Mouse (Mus musculus) limb, embryonic 15.5 days (tissue): ENCODE results near the gene Igfals. TPM values are rescaled to one million over a fixed set of nuclear protein-coding genes. Genes with fewer than 3 reads are reported as not detected.

ENCODE experiments used
- ATAC-seq: fragments of 200-750 bp; cut with Nextera tagmentation; 2 replicates; pipeline ENCODE4 v1.8.0; 2017; ENCODE audit warnings: low read depth, moderate TSS enrichment; ENCODE audit not compliant: insufficient number of reproducible peaks, low FRiP score, low TSS enrichment
- H3K27ac ChIP-seq: fragments of 300-500 bp; sonication (generic); 2 replicates; pipeline ENCODE4 v1.5.1; 2015; ENCODE audit warnings: moderate library complexity, mild to moderate bottlenecking, inconsistent platforms
- H3K27me3 ChIP-seq: fragments of 300-500 bp; sonication (generic); 2 replicates; pipeline ENCODE4 v1.6.1; 2015; ENCODE audit warnings: inconsistent platforms
- H3K36me3 ChIP-seq: fragments of 300-500 bp; sonication (generic); 2 replicates; pipeline ENCODE4 v1.6.1; 2015; ENCODE audit warnings: inconsistent platforms
- H3K4me1 ChIP-seq: fragments of 300-500 bp; sonication (generic); 2 replicates; pipeline ENCODE4 v1.6.1; 2015; ENCODE audit warnings: inconsistent platforms
- H3K4me2 ChIP-seq: fragments of 300-500 bp; sonication (generic); 2 replicates; pipeline ENCODE4 v1.6.1; 2015; ENCODE audit warnings: mild to moderate bottlenecking, inconsistent platforms
- H3K4me3 ChIP-seq: fragments of 300-500 bp; sonication (generic); 2 replicates; pipeline ENCODE4 v1.5.1; 2015; ENCODE audit warnings: mild to moderate bottlenecking, inconsistent platforms
- H3K9ac ChIP-seq: fragments of 300-500 bp; sonication (generic); 2 replicates; pipeline ENCODE4 v1.6.1; 2015; ENCODE audit warnings: inconsistent platforms
- H3K9me3 ChIP-seq: fragments of 300-500 bp; sonication (generic); 2 replicates; pipeline ENCODE4 v1.6.1; 2016; ENCODE audit warnings: inconsistent platforms
- WGBS: fragments of 180-500 bp; shearing (Covaris S2); methylation state at CpG from one replicate; pipeline ENCODE4 v1.1.7; 2015; 5-methylcytosine and 5-hydroxymethylcytosine counted together
- polyA plus RNA-seq: library from polyadenylated mRNA; unstranded; fragments of >200 nt; fragmentation: Nextera tagmentation; extraction: Ambion mirVana; gene quantifications from 2 replicates; pipeline ENCODE4 v1.2.1, GENCODE M21; 2015

The Igfals gene
- polyA plus RNA-seq, 1 experiment from 2014 or later = 0.58 TPM

DNA sequence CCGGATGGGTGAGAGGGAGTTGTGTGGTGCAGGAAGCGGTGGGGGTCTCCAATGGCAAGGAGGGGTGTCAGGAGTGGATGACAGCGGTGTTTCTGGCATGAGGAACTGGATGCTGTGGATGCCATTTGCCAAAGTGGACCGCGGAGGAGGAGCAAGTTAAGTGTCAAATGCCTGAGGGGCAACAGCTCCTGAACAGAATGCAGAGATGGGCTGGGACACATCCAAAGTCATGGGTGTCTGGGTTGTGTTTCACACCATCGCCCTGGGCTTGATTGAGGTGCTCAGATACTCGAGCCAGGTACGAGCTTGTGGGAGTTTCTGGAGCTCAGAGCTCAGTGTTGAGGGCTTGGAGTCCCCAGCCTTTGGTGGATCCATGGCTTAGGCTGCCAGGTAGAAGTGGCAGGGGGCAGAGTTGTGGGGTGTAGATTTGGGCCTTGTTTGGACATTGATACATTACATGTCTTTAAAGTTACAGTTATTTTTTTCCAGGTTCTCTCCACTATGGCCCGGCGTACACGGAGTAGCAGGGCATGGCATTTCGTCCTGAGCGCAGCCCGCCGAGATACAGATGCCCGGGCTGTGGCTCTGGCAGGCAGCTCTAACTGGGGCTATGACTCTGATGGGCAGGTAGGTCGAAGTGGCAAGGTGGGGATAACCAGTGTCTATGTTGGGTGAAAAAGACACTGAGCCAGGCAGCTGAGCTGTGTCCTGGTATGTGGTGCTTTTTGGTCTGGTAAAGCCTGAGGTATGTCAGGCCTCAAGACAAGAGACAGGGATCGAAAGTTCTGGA is 21.7 kb downstream of the Igfals start:
- ATAC-seq = no peak
- Histone ChIP-seq H3K4me3 (peak overlapping the region; percentile 95), H3K9ac (peak overlapping the region; percentile 89), H3K4me1 (peaks cover 34% of the 10 kb centered on the region), H3K4me2 (peak overlapping the region; percentile 89), H3K27ac (no peak overlapping the region), H3K36me3 (peaks cover 59% of the 10 kb centered on the region), H3K27me3 (no peaks in the 10 kb centered on the region), H3K9me3 (no peaks in the 10 kb centered on the region)
- WGBS = 57% methylated on average over 18 of the region's 18 CpGs

DNA sequence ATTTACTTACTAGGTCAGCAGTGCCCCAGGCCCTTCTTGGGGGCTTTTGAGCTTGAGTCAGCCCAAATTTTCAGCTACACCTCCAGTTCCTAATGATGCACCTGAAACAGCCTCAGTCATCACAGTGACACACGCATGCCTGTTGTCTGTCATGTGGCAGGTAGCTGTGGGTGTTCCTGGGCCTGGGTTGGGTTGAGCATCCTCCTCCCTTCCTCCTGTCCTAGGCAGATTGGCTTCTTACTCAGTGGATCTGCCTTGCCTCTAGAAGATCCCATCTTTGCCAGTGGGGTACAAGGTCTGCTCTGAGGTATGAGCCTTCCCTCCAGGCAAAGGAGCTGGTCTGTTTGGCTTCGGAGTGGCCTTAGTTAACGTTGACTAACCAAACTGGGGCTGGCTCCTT is 23.1 kb downstream of the Igfals start:
- H3K9ac ChIP-seq = no peak overlapping the region
- no peak overlapping the region for H3K27ac ChIP-seq
- WGBS = 84% methylated on average over 3 of the region's 3 CpGs
- no peak for ATAC-seq
- no peak overlapping the region for H3K4me3 ChIP-seq
- H3K27me3 ChIP-seq = no peaks in the 10 kb centered on the region
- no peaks in the 10 kb centered on the region for H3K9me3 ChIP-seq
- peaks cover 39% of the 10 kb centered on the region for H3K4me1 ChIP-seq
- H3K4me2 ChIP-seq = no peak overlapping the region
- peaks cover 59% of the 10 kb centered on the region for H3K36me3 ChIP-seq

DNA sequence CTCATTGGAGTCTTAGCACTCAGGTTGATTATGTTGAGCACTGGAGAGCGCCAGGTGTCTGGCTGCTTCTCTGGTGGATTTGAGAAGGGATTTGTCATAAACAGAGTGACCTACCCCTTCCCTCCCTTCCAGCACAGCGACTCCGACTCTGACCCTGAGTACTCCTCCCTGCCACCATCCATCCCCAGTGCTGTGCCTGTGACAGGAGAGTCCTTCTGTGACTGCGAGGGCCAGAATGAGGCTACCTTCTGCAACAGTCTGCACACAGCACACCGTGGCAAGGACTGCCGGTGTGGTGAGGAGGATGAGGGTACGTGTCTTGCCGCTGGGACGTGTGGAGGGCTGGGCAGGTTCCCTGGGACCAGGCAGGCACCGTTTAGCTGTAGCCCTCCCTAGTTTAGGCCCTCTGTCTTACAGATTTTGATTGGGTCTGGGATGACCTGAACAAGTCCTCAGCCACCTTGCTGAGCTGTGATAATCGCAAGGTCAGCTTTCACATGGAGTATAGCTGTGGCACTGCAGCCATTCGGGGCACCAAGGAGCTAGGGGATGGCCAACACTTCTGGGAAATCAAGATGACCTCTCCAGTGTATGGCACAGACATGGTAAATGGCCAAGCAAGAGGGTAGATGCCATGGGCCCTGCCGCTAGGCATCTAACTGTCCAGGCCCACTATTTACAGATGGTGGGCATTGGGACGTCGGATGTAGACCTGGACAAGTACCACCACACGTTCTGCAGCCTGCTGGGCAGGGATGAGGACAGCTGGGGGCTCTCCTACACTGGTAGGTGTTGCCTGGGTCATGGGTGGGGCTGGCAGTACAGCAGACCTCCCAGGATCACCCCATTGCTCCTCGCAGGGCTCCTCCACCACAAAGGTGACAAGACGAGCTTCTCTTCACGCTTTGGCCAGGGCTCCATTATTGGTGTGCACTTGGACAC is 24.6 kb downstream of the Igfals start:
- H3K9ac ChIP-seq = no peak overlapping the region
- H3K9me3 ChIP-seq = no peaks in the 10 kb centered on the region
- peaks cover 51% of the 10 kb centered on the region for H3K36me3 ChIP-seq
- 88% methylated on average over 19 of the region's 19 CpGs for whole genome bisulfite sequencing
- no peak overlapping the region for H3K27ac ChIP-seq
- H3K4me2 ChIP-seq = no peak overlapping the region
- no peaks in the 10 kb centered on the region for H3K27me3 ChIP-seq
- H3K4me1 ChIP-seq = peaks cover 41% of the 10 kb centered on the region
- H3K4me3 ChIP-seq = no peak overlapping the region
- ATAC-seq = no peak

DNA sequence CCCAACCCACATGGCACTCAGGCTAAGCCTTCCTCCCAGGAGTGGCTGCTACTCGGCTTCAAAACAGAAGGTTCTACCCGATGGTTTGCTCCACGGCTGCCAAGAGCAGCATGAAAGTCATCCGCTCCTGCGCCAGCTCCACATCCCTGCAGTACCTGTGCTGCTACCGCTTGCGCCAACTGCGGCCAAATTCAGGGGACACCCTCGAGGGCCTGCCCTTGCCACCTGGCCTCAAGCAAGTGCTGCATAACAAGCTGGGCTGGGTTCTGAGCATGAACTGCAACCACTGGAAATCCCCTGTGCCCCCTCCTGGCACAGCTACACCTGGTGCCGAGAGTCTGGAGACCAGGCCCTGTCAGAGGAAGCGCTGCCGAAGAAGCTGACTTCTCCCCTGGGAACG is 25.5 kb downstream of the Igfals start:
- Histone ChIP-seq H3K36me3 (peaks cover 51% of the 10 kb centered on the region), H3K9me3 (no peaks in the 10 kb centered on the region), H3K4me3 (no peak overlapping the region), H3K27ac (no peak overlapping the region), H3K27me3 (no peaks in the 10 kb centered on the region), H3K4me2 (no peak overlapping the region), H3K4me1 (peaks cover 43% of the 10 kb centered on the region), H3K9ac (no peak overlapping the region)
- no peak for ATAC-seq
- 85% methylated on average over 13 of the region's 13 CpGs for WGBS

DNA sequence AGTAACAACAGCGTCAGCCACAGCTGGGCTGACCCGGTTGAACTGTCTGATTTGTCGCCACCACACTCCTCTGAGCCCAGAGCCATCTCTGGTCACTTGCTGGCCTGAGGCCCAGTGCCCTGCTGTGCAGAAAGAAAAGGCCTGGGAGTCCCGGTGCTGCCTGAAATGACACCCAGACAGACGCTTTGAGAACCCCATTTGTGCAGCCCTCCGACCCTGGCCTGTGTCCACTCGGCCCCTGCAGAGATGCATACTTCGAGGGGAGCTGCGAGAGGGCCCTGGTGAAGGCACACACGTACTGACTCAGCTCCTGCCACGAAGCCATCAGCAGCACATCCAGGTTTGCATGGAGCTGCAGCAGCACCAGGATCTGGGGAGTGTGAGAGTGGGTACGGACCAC is 27.0 kb downstream of the Igfals start:
- Histone ChIP-seq H3K27ac (no peak overlapping the region), H3K27me3 (no peaks in the 10 kb centered on the region), H3K36me3 (peaks cover 59% of the 10 kb centered on the region), H3K4me1 (peaks cover 49% of the 10 kb centered on the region), H3K4me3 (no peak overlapping the region), H3K9me3 (no peaks in the 10 kb centered on the region), H3K9ac (no peak overlapping the region), H3K4me2 (no peak overlapping the region)
- 92% methylated on average over 12 of the region's 12 CpGs for WGBS
- no peak for ATAC-seq

DNA sequence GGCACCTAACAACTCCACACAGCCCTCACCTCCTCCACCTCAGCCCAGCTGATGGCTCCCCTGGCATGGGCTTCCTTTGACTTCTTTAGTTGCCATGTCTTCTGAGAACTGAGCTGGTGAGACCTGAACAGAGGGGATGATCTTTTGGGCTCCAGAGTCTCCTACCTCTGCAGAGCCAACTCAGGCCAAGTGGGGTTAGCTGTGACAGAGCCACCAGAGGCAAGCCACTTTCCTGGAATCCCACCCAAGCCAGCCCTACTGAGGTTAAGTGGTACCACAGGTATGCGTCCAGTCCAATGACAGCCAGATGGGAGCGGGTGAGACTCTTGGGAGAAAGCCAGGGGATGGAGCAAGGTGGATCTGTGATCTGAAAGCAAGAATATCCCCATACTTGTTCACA is 27.5 kb downstream of the Igfals start:
- 0 out of 2 replicates have a peak overlapping the region, but pooled peaks have one; percentile 92 for H3K9ac ChIP-seq
- H3K9me3 ChIP-seq = no peaks in the 10 kb centered on the region
- H3K4me1 ChIP-seq = peaks cover 46% of the 10 kb centered on the region
- H3K4me2 ChIP-seq = peak overlapping the region; percentile 95; the same call in 1 of the 2 replicates
- no peaks in the 10 kb centered on the region for H3K27me3 ChIP-seq
- H3K27ac ChIP-seq = no peak overlapping the region
- WGBS = 83% methylated on average over 2 of the region's 2 CpGs
- peaks cover 63% of the 10 kb centered on the region for H3K36me3 ChIP-seq
- H3K4me3 ChIP-seq = 0 out of 2 replicates have a peak overlapping the region, but pooled peaks have one; percentile 90
- no peak for ATAC-seq

DNA sequence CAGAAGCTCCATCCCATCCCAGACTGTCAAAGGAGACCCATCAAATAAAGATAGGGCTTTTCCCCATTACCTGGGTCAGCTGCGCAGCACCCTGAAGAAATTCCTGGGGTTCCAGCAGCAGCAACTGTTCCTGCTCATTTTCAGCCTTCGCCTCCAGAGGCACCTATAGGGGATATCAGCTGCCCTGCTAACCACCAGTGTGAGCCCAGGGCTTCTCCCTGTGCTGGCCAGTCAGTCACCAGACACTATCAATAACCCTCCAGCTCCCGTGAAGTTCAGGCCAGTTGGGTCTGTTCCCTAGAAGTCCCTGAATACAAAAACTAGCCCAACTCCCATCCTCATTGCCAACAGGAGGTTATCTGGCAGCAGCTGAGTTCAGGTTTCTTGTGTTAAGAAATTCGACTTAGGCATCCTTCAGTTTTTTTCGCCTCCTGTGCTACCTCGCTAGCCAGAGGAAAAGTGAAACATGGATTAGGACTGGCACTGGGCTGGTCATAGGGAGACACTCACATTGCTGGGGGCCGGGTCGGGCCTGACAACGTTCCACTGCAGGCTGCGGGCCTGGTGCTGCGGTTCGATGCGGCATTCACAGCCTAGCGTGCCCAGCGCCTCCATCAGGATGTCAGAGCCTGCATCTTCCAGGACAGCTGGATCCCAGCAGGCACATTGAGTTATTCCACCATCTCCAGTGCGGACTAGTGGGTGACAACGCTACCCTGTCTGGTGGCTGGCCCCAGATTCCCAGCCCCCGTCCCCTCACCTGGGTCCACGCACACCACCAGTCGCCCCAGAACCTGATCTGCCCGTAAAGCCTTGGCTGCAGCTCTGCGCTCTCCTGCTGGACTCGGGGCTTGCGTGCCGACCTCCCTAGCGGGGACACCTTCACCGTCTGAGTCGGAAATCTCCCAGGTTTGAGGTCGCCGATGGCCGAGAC is 28.5 kb downstream of the Igfals start:
- no peaks in the 10 kb centered on the region for H3K27me3 ChIP-seq
- 10% methylated on average over 31 of the region's 31 CpGs for WGBS
- H3K36me3 ChIP-seq = peaks cover 67% of the 10 kb centered on the region
- H3K4me3 ChIP-seq = peak overlapping the region; percentile 90
- H3K9ac ChIP-seq = peak overlapping the region; percentile 92
- peak overlapping the region; percentile 89 for H3K27ac ChIP-seq
- no peaks in the 10 kb centered on the region for H3K9me3 ChIP-seq
- peak overlapping the region; percentile 95 for H3K4me2 ChIP-seq
- ATAC-seq = no peak
- peaks cover 40% of the 10 kb centered on the region for H3K4me1 ChIP-seq

DNA sequence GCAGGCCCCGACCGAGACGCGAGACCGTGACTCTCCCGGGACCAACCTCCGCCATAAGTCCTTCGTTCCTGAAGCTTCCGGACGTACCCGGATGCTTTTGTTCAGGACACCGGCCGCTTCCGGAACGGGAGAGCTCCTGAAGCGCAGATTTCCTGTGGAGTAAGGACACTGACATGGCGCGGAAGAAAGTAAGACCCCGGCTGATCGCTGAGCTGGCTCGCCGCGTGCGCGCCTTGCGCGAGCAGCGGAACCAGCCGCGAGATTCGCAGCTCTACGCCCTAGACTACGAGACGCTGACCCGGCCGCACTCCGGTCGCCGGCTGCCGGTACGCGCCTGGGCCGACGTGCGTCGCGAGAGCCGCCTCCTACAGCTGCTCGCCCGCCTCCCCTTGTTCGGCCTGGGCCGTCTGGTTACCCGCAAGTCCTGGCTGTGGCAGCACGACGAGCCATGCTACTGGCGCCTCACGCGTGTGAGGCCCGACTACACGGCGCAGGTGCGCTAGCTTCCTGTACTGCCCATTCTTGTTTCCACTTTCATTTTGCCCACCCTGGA is 29.3 kb downstream of the Igfals start, which contains the start of the genes Eme2 and Mrps34:
Eme2 (minus strand) TSS at position 93 of the 553 bp plus-strand sequence.
Mrps34 (plus strand) TSS at position 122 of the 553 bp plus-strand sequence.
- peaks cover 67% of the 10 kb centered on the region for H3K36me3 ChIP-seq
- no peaks in the 10 kb centered on the region for H3K9me3 ChIP-seq
- H3K27me3 ChIP-seq = no peaks in the 10 kb centered on the region
- peak within 1 kb of the TSS; percentile 89 for H3K27ac ChIP-seq
- peak within 1 kb of the TSS; percentile 92 for H3K9ac ChIP-seq
- H3K4me2 ChIP-seq = peak within 1 kb of the TSS; percentile 95
- H3K4me3 ChIP-seq = peak within 1 kb of the TSS; percentile 90
- WGBS = under 1% methylated on average over 62 of the region's 62 CpGs
- peak; percentile 54; the same call in 1 of the 2 replicates for ATAC-seq
- H3K4me1 ChIP-seq = peaks cover 40% of the 10 kb centered on the region

DNA sequence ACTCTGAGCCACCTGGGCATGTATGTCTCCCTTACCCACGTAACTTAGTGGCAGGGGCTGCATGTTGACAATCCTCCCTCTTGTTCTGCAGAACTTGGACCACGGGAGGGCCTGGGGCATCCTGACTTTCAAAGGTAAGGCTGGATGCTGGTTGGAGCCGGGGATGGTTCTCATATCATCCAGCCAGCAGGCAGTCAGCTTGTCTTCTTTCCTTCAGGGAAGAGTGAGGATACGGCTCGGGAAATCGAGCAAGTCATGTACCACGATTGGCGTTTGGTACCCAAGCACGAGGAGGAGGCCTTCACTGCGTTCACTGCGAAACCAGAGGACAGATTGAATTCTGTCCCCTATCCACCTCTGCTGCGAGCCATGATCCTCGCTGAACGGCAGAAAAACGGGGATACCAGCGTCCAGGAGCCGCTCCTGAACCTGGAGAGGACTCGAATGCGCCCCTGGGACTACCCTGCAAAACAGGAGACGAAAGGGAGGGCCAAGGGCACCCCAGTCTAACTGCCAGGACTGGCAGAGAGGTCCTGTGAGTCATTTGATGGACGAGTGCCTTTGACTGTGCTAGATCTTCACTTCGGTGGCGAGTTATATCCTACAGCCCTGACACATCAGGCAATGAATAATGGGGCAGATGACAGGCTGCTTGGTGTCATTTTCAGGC is 29.9 kb downstream of the Igfals start:
- Histone ChIP-seq H3K4me3 (peak overlapping the region; percentile 90), H3K36me3 (peaks cover 67% of the 10 kb centered on the region), H3K4me2 (peak overlapping the region; percentile 95), H3K4me1 (peaks cover 40% of the 10 kb centered on the region), H3K9me3 (no peaks in the 10 kb centered on the region), H3K27ac (peak overlapping the region; percentile 89), H3K27me3 (no peaks in the 10 kb centered on the region), H3K9ac (peak overlapping the region; percentile 92)
- no peak for ATAC-seq
- WGBS = 11% methylated on average over 23 of the region's 23 CpGs

DNA sequence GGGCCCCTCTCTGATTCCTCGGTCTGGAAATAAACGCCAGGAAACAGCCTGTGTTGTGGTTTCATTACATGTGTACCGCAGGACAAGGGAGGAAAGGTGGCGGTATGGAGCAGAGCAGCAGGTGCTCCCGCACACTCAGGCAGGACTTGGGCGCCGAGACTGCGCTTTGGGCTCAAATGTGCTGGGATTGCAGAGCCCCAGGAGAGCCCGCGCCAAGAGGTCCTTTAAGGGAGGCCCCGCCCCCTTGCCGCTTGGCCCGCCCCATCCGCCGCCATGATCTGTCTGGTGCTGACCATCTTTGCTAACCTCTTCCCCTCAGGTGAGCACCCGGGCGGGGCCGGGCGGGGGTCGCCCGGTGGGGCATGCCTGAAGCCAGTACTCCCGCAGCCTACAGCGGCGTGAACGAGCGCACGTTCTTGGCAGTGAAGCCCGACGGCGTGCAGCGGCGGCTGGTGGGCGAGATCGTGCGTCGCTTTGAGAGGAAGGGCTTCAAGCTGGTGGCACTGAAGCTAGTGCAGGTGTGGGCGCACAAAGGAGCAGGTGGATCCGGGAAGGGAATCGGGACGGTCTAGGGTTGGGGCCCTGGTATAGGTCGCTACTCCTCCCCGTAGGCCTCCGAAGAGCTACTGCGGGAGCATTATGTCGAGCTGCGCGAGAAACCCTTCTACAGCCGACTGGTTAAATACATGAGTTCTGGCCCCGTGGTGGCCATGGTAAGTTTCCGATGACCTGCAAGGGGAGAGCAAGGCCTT is 30.6 kb downstream of the Igfals start, which contains the start of gene Nme3:
Nme3 (plus strand) TSS at position 260 of the 752 bp plus-strand sequence.
- peak within 1 kb of the TSS; percentile 89 for H3K27ac ChIP-seq
- 1% methylated on average over 50 of the region's 50 CpGs for WGBS
- no peaks in the 10 kb centered on the region for H3K9me3 ChIP-seq
- peaks cover 67% of the 10 kb centered on the region for H3K36me3 ChIP-seq
- peak within 1 kb of the TSS; percentile 95 for H3K4me2 ChIP-seq
- H3K27me3 ChIP-seq = no peaks in the 10 kb centered on the region
- no peak for ATAC-seq
- peak within 1 kb of the TSS; percentile 92 for H3K9ac ChIP-seq
- H3K4me1 ChIP-seq = peaks cover 40% of the 10 kb centered on the region
- H3K4me3 ChIP-seq = peak within 1 kb of the TSS; percentile 90
